Mouse (Mus musculus) left cerebral cortex, postnatal 4 days (tissue): Measurements from ENCODE around the gene Lamtor2. TPM values are rescaled to one million over a fixed set of nuclear protein-coding genes. Genes with fewer than 3 reads are reported as not detected.

Source experiments
- DNase-seq: peaks from one replicate; pipeline ENCODE4 v3.0.0-alpha.2; 2022
- intact Hi-C: fragments of 180-260 bp; cut with DNase I; formaldehyde crosslinking; loops from one replicate; pipeline ENCODE4 v1.15.1; 2025
- total RNA-seq, 2 experiments: library from RNA; stranded (reverse); gene quantifications; 2 replicates each; pipeline ENCODE4 v1.2.3; 2021

Gene Lamtor2
- total RNA-seq, 2 experiments from 2014 or later, result 106 to 120 TPM

- intact Hi-C loops, result no loop called here
- DNase-seq, result no peak
Measured at GRCm38 (mm10) chr3:88543651-88544410, 9.0 kb downstream of the Lamtor2 start.

- intact Hi-C loops, result no loop called here
- no peak for DNase-seq
Measured at GRCm38 (mm10) chr3:88543174-88543573, 9.7 kb downstream of the Lamtor2 start.

GRCm38 (mm10) chr3:88542486-88542885, 10.4 kb downstream of the Lamtor2 start:
- intact Hi-C loops, result no loop called here
- DNase-seq, result no peak

- DNase-seq, result peak; percentile 96
- intact Hi-C loops, result no loop called here
Measured at GRCm38 (mm10) chr3:88541622-88542401, 11.1 kb downstream of the Lamtor2 start.

- DNase-seq, result no peak
- intact Hi-C loops, result no loop called here
Measured at GRCm38 (mm10) chr3:88540085-88540484, 12.8 kb downstream of the Lamtor2 start.

GRCm38 (mm10) chr3:88539397-88539796, 13.5 kb downstream of the Lamtor2 start:
- peak; percentile 70 for DNase-seq
- intact Hi-C loops, result no loop called here

GRCm38 (mm10) chr3:88538271-88539145, 14.4 kb downstream of the Lamtor2 start:
- intact Hi-C loops, result no loop called here
- DNase-seq, result no peak

GRCm38 (mm10) chr3:88537146-88537545, 15.7 kb downstream of the Lamtor2 start:
- intact Hi-C loops, result no loop called here
- DNase-seq, result no peak

- intact Hi-C loops, result no loop called here
- peak; percentile 68 for DNase-seq
Measured at GRCm38 (mm10) chr3:88536103-88536930, 16.6 kb downstream of the Lamtor2 start.

GRCm38 (mm10) chr3:88535527-88535926, 17.3 kb downstream of the Lamtor2 start:
- intact Hi-C loops, result no loop called here
- DNase-seq, result no peak

- no peak for DNase-seq
- intact Hi-C loops, result no loop called here
Measured at GRCm38 (mm10) chr3:88535005-88535404, 17.9 kb downstream of the Lamtor2 start.

- DNase-seq, result no peak
- intact Hi-C loops, result no loop called here
Measured at GRCm38 (mm10) chr3:88533706-88534105, 19.2 kb downstream of the Lamtor2 start.

GRCm38 (mm10) chr3:88532689-88533511, 20.0 kb downstream of the Lamtor2 start:
- peak; percentile 59 for DNase-seq
- intact Hi-C loops, result no loop called here

- DNase-seq, result peak; percentile 33
- intact Hi-C loops, result no loop called here
Measured at GRCm38 (mm10) chr3:88532299-88532674, 20.6 kb downstream of the Lamtor2 start, which contains the start of gene Mex3a. TSS of gene Mex3a (plus strand) at chr3:88532395.

- peak; percentile 95 for DNase-seq
- intact Hi-C loops, result no loop called here
Measured at GRCm38 (mm10) chr3:88531348-88532298, 21.3 kb downstream of the Lamtor2 start.

- intact Hi-C loops, result no loop called here
Measured at GRCm38 (mm10) chr3:88530082-88530864, 22.6 kb downstream of the Lamtor2 start.

More at GRCm38 (mm10) chr3:88530082-88530864, 22.6 kb downstream of the Lamtor2 start:
- DNase-seq, result no peak
